Comparison of ENCODE assay signal across 14 mouse cellular contexts in the genomic region with DNA sequence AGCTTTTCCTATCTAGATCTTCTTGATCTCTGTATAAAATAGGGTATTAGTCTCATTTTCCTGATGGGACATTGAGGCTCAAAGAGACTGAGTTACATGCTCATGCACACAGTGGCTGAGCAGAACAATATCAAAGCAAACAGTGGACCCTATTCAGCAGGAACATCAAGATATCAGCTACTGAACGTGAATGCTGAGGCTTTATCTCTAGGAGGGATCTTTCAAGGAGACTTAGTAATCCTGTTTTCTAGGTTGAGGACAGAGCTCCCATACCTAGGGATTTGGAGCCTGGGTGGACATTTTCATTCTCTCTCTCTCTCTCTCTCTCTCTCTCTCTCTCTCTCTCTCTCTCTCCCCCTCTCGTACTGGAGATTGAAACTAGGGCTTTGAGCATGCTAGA.
"Had no signal": no experiment of that assay in that cellular context is flagged by ENCODE, and none has a peak within 500 bp of the region (broad histone marks: within the 10 kb centered on the region; RNA-seq: fewer than 3 reads in every experiment).

No protein-coding gene starts in this region.

- DNase-seq: lung, adult 2 months; right cerebral cortex, postnatal 14 days; thymus, adult 2 months; thymus, postnatal 25 days; thymus, postnatal 4 days had no signal

- H3K36me3 ChIP-seq: lung, embryonic 15.5 days; stomach, embryonic 15.5 days had no signal

- H3K27ac ChIP-seq: liver, embryonic 14.5 days; lung, embryonic 15.5 days; macrophage; stomach, embryonic 15.5 days; stomach, postnatal 0 days had no signal

- H3K9ac ChIP-seq: liver, embryonic 14.5 days; stomach, embryonic 15.5 days had no signal

- ATAC-seq: lung, postnatal 0 days; midbrain, embryonic 16.5 days had no signal

- H3K4me3 ChIP-seq: lung, embryonic 15.5 days; myocyte; stomach, embryonic 15.5 days had no signal

- H3K27me3 ChIP-seq: lung, embryonic 15.5 days; stomach, embryonic 15.5 days had no signal

- H3K9me3 ChIP-seq: lung, embryonic 15.5 days; megakaryocyte, embryonic 14.5 days; stomach, embryonic 15.5 days had no signal
